Mouse (Mus musculus) liver, embryonic 13.5 days (tissue): ENCODE measurements around the gene Slc25a18. TPM values are rescaled to one million over a fixed set of nuclear protein-coding genes. Genes with fewer than 3 reads are reported as not detected.
A peak's percentile ranks its signal among the peaks of the same experiment; 100 is the strongest.

ENCODE experiments used
- ATAC-seq: fragments of 200-750 bp; cut with Nextera tagmentation; 2 replicates; pipeline ENCODE4 v1.8.0; 2017; ENCODE audit warnings: low read depth, mild to moderate bottlenecking, moderate number of reproducible peaks, moderate library complexity
- DNase-seq: peaks from one replicate; pipeline ENCODE4 v3.0.0; 2022
- H3K27ac ChIP-seq: fragments of 300-500 bp; sonication (generic); 2 replicates; pipeline ENCODE4 v1.5.1; 2015; ENCODE audit warnings: moderate library complexity, mild to moderate bottlenecking, inconsistent platforms
- H3K27me3 ChIP-seq: fragments of 300-500 bp; sonication (generic); 2 replicates; pipeline ENCODE4 v1.6.1; 2015; ENCODE audit warnings: mild to moderate bottlenecking, inconsistent platforms
- H3K36me3 ChIP-seq: fragments of 300-500 bp; sonication (generic); 2 replicates; pipeline ENCODE4 v1.6.1; 2015; ENCODE audit warnings: mild to moderate bottlenecking, inconsistent platforms
- H3K4me1 ChIP-seq: fragments of 300-500 bp; sonication (generic); replicated peaks from 2 replicates; pipeline ENCODE4 v1.6.1; 2015; ENCODE audit warnings: inconsistent platforms
- H3K4me2 ChIP-seq: fragments of 300-500 bp; sonication (generic); 2 replicates; pipeline ENCODE4 v1.6.1; 2015; ENCODE audit warnings: inconsistent platforms, mild to moderate bottlenecking, moderate library complexity
- H3K4me3 ChIP-seq: fragments of 300-500 bp; sonication (generic); replicated peaks from 2 replicates; pipeline ENCODE4 v1.5.1; 2015; ENCODE audit warnings: mild to moderate bottlenecking, inconsistent platforms
- H3K9ac ChIP-seq: fragments of 300-500 bp; sonication (generic); 2 replicates; pipeline ENCODE4 v1.6.1; 2015; ENCODE audit warnings: mild to moderate bottlenecking, inconsistent platforms
- H3K9me3 ChIP-seq: fragments of 300-500 bp; sonication (generic); replicated peaks from 2 replicates; pipeline ENCODE4 v1.6.1; 2016; ENCODE audit warnings: inconsistent platforms
- WGBS: fragments of 180-500 bp; shearing (Covaris S2); methylation state at CpG from one replicate; pipeline ENCODE4 v1.1.7; 2015; ENCODE audit not compliant: insufficient replicate concordance; 5-methylcytosine and 5-hydroxymethylcytosine counted together
- polyA plus RNA-seq: library from polyadenylated mRNA; unstranded; fragments of >200 nt; fragmentation: Nextera tagmentation; extraction: Ambion mirVana; gene quantifications from 2 replicates; pipeline ENCODE4 v1.2.1, GENCODE M21; 2015

Gene Slc25a18
- polyA plus RNA-seq = 0.07 and 0.09 TPM in 2 replicates

GRCm38 (mm10) chr6:120773149-120773628 is at the start of gene Slc25a18:
Gene Slc25a18 (plus strand): TSS chr6:120773578.
- 0 out of 2 replicates have a peak, but pooled peaks cover 4% of the 10 kb centered on the region for H3K4me1 ChIP-seq
- no peak within 1 kb of the TSS for H3K9ac ChIP-seq
- WGBS = 65% methylated on average over 5 of the region's 5 CpGs
- no peak within 1 kb of the TSS for H3K4me3 ChIP-seq
- no peaks in the 10 kb centered on the region for H3K9me3 ChIP-seq
- peaks cover under 1% of the 10 kb centered on the region; the same call in 1 of the 2 replicates for H3K36me3 ChIP-seq
- no peak within 1 kb of the TSS for H3K4me2 ChIP-seq
- H3K27ac ChIP-seq = no peak within 1 kb of the TSS
- ATAC-seq (no peak), DNase-seq (no peak)
- no peaks in the 10 kb centered on the region for H3K27me3 ChIP-seq

GRCm38 (mm10) chr6:120725986-120726385 is 47.4 kb upstream of the Slc25a18 start:
- H3K4me2 ChIP-seq = no peak overlapping the region
- H3K27ac ChIP-seq = no peak overlapping the region
- WGBS = 73% methylated on average over 2 of the region's 2 CpGs
- no peaks in the 10 kb centered on the region for H3K27me3 ChIP-seq
- no peak overlapping the region for H3K4me3 ChIP-seq
- no peak overlapping the region for H3K9ac ChIP-seq
- H3K36me3 ChIP-seq = peaks cover 3% of the 10 kb centered on the region; the same call in 1 of the 2 replicates
- ATAC-seq = no peak
- DNase-seq = no peak
- peaks cover 7% of the 10 kb centered on the region; the same call in 1 of the 2 replicates for H3K4me1 ChIP-seq
- H3K9me3 ChIP-seq = no peaks in the 10 kb centered on the region

- H3K4me2 ChIP-seq = no peak overlapping the region
- H3K4me3 ChIP-seq = no peak overlapping the region
- WGBS = 67% methylated on average over 3 of the region's 3 CpGs
- no peak overlapping the region for H3K27ac ChIP-seq
- no peak overlapping the region for H3K9ac ChIP-seq
- peaks cover 6% of the 10 kb centered on the region for H3K4me1 ChIP-seq
- no peaks in the 10 kb centered on the region for H3K9me3 ChIP-seq
- ATAC-seq (peak; percentile 53; the same call in 1 of the 2 replicates), DNase-seq (no peak)
- H3K36me3 ChIP-seq = peaks cover 31% of the 10 kb centered on the region
- H3K27me3 ChIP-seq = no peaks in the 10 kb centered on the region
Measured at GRCm38 (mm10) chr6:120736011-120736410, 37.4 kb upstream of the Slc25a18 start.

- Histone ChIP-seq H3K27ac (no peak overlapping the region), H3K9me3 (no peaks in the 10 kb centered on the region), H3K4me1 (peaks cover 6% of the 10 kb centered on the region), H3K27me3 (no peaks in the 10 kb centered on the region), H3K9ac (no peak overlapping the region), H3K4me3 (no peak overlapping the region), H3K4me2 (no peak overlapping the region), H3K36me3 (peaks cover 31% of the 10 kb centered on the region)
- DNase-seq (peak; percentile 6), ATAC-seq (peak; percentile 73)
- 42% methylated on average over 3 of the region's 3 CpGs for WGBS
Measured at GRCm38 (mm10) chr6:120736566-120736965, 36.8 kb upstream of the Slc25a18 start.

GRCm38 (mm10) chr6:120743130-120743529 is 30.2 kb upstream of the Slc25a18 start:
- no peak overlapping the region for H3K27ac ChIP-seq
- whole genome bisulfite sequencing = 90% methylated on average over 2 of the region's 2 CpGs
- H3K36me3 ChIP-seq = peaks cover 3% of the 10 kb centered on the region
- H3K4me2 ChIP-seq = no peak overlapping the region
- ATAC-seq (no peak), DNase-seq (no peak)
- no peaks in the 10 kb centered on the region for H3K9me3 ChIP-seq
- no peaks in the 10 kb centered on the region for H3K27me3 ChIP-seq
- H3K4me1 ChIP-seq = no peaks in the 10 kb centered on the region
- H3K4me3 ChIP-seq = no peak overlapping the region
- no peak overlapping the region for H3K9ac ChIP-seq

GRCm38 (mm10) chr6:120744266-120744665 is 29.1 kb upstream of the Slc25a18 start:
- Histone ChIP-seq H3K9ac (no peak overlapping the region), H3K4me2 (no peak overlapping the region), H3K36me3 (no peaks in the 10 kb centered on the region; the same call in 1 of the 2 replicates), H3K9me3 (no peaks in the 10 kb centered on the region), H3K4me1 (no peaks in the 10 kb centered on the region), H3K4me3 (no peak overlapping the region), H3K27ac (no peak overlapping the region), H3K27me3 (no peaks in the 10 kb centered on the region)
- no peak for DNase-seq
- ATAC-seq = no peak
- WGBS = 76% methylated on average over 7 of the region's 7 CpGs

GRCm38 (mm10) chr6:120746416-120746815 is 27.0 kb upstream of the Slc25a18 start:
- peaks cover 4% of the 10 kb centered on the region for H3K36me3 ChIP-seq
- no peak overlapping the region for H3K9ac ChIP-seq
- DNase-seq (no peak), ATAC-seq (no peak)
- no peak overlapping the region for H3K4me2 ChIP-seq
- H3K4me1 ChIP-seq = no peaks in the 10 kb centered on the region
- H3K27me3 ChIP-seq = no peaks in the 10 kb centered on the region
- H3K9me3 ChIP-seq = no peaks in the 10 kb centered on the region
- no peak overlapping the region for H3K27ac ChIP-seq
- 80% methylated on average over 2 of the region's 2 CpGs for WGBS
- no peak overlapping the region for H3K4me3 ChIP-seq

GRCm38 (mm10) chr6:120761151-120761550 is 12.2 kb upstream of the Slc25a18 start:
- no peaks in the 10 kb centered on the region for H3K9me3 ChIP-seq
- no peak for DNase-seq
- no peak for ATAC-seq
- H3K27me3 ChIP-seq = no peaks in the 10 kb centered on the region
- no peak overlapping the region for H3K4me3 ChIP-seq
- H3K4me2 ChIP-seq = no peak overlapping the region
- 85% methylated on average over 2 of the region's 2 CpGs for WGBS
- no peak overlapping the region for H3K9ac ChIP-seq
- no peaks in the 10 kb centered on the region for H3K4me1 ChIP-seq
- peaks cover 69% of the 10 kb centered on the region for H3K36me3 ChIP-seq
- H3K27ac ChIP-seq = no peak overlapping the region

- Histone ChIP-seq H3K4me1 (no peaks in the 10 kb centered on the region), H3K4me2 (no peak overlapping the region), H3K4me3 (no peak overlapping the region), H3K9me3 (no peaks in the 10 kb centered on the region), H3K9ac (no peak overlapping the region), H3K36me3 (peaks cover 27% of the 10 kb centered on the region), H3K27me3 (no peaks in the 10 kb centered on the region), H3K27ac (no peak overlapping the region)
- 79% methylated on average over 1 of the region's 1 CpGs for WGBS
- DNase-seq (no peak), ATAC-seq (no peak)
Measured at GRCm38 (mm10) chr6:120769972-120770371, 3.4 kb upstream of the Slc25a18 start.

- WGBS = 47% methylated on average over 1 of the region's 1 CpGs
- no peaks in the 10 kb centered on the region for H3K9me3 ChIP-seq
- no peaks in the 10 kb centered on the region for H3K27me3 ChIP-seq
- DNase-seq = no peak
- no peak overlapping the region for H3K4me3 ChIP-seq
- peaks cover 14% of the 10 kb centered on the region for H3K36me3 ChIP-seq
- ATAC-seq = no peak
- no peak overlapping the region for H3K9ac ChIP-seq
- no peak overlapping the region for H3K4me2 ChIP-seq
- no peak overlapping the region for H3K27ac ChIP-seq
- 0 out of 2 replicates have a peak, but pooled peaks cover 1% of the 10 kb centered on the region for H3K4me1 ChIP-seq
Measured at GRCm38 (mm10) chr6:120771366-120771765, 2.0 kb upstream of the Slc25a18 start.

- Histone ChIP-seq H3K27me3 (no peaks in the 10 kb centered on the region), H3K9ac (no peak overlapping the region), H3K4me3 (no peak overlapping the region), H3K36me3 (peaks cover 7% of the 10 kb centered on the region), H3K9me3 (no peaks in the 10 kb centered on the region), H3K4me1 (0 out of 2 replicates have a peak, but pooled peaks cover 4% of the 10 kb centered on the region), H3K4me2 (no peak overlapping the region), H3K27ac (no peak overlapping the region)
- no peak for ATAC-seq
- DNase-seq = no peak
Measured at GRCm38 (mm10) chr6:120772025-120772424, 1.4 kb upstream of the Slc25a18 start.

GRCm38 (mm10) chr6:120773763-120774162 is 385 bp downstream of the Slc25a18 start:
- Histone ChIP-seq H3K36me3 (no peaks in the 10 kb centered on the region), H3K4me3 (no peak overlapping the region), H3K27ac (no peak overlapping the region), H3K9me3 (no peaks in the 10 kb centered on the region), H3K4me1 (0 out of 2 replicates have a peak, but pooled peaks cover 4% of the 10 kb centered on the region), H3K4me2 (no peak overlapping the region), H3K9ac (no peak overlapping the region), H3K27me3 (no peaks in the 10 kb centered on the region)
- DNase-seq (no peak), ATAC-seq (no peak)
- WGBS = 88% methylated on average over 6 of the region's 6 CpGs
